ENCODE assay signal across 10 mouse cellular contexts in the genomic region with DNA sequence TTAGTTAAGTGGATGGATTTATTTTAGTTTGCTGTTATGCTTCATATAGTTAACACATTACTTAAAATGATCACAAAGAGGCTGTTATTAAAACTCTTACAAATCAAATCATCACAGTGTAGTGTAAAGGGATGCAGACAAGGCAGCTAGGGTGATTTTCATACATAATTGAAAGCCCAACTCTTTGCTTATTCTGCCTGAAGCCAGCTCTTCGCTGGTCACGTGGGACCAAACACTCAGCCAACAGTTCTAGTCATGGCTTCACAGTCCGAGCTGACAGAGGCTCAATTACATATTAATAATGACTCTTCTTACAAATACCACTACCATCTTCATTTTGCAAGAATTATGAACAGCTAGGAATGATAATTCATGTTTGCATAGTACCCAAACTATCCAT.
DNase-seq lines count a peak whose midpoint lies in the region; ATAC-seq and TF ChIP-seq lines count a peak whose summit lies in the region.
"Had no signal": no experiment of that assay in that cellular context is flagged by ENCODE, and none has a peak within 500 bp of the region (broad histone marks: within the 10 kb centered on the region; RNA-seq: fewer than 3 reads in every experiment).

No protein-coding gene starts in this region.

- no peak overlapping the region for H3K9ac ChIP-seq in kidney, postnatal 0 days (ENCODE audit: low read depth, low read length)
- no peak overlapping the region; the same call in 1 of the 2 replicates for H3K9ac ChIP-seq in limb, embryonic 14.5 days (ENCODE audit: low read depth, low read length, severe bottlenecking)

- no peak for ATAC-seq in kidney, postnatal 0 days (replicated peaks; ENCODE audit: low FRiP score, low read depth)
- no peak for ATAC-seq in limb, embryonic 14.5 days (ENCODE audit: low FRiP score, low read depth)
- no peak for ATAC-seq in frontal cortex, adult (ENCODE audit: low TSS enrichment)
- ATAC-seq: CD4-positive, CD25-positive, alpha-beta regulatory T cell, adult 4 months had no signal

- no peaks in the 10 kb centered on the region; the same call in none of the 2 replicates for H3K4me1 ChIP-seq in kidney, postnatal 0 days (replicated peaks; ENCODE audit: insufficient read depth, low read length)
- H3K4me1 ChIP-seq in cortical plate, adult 2 months (ENCODE audit: control insufficient read depth, insufficient read depth, low read length) = peaks cover 6% of the 10 kb centered on the region; the same call in 1 of the 2 replicates
- peaks cover 33% of the 10 kb centered on the region for H3K4me1 ChIP-seq in limb, embryonic 14.5 days (ENCODE audit: control insufficient read depth, insufficient read depth, low read length)

- TF ChIP-seq POLR2A in cortical plate, adult 2 months (IDR thresholded peaks at IDR 0.05; ENCODE audit: extremely low read depth, insufficient read depth, low read length) = no peak
- no peak for TF ChIP-seq POLR2A in limb, embryonic 14.5 days (IDR thresholded peaks at IDR 0.05; ENCODE audit: borderline replicate concordance, extremely low read depth, insufficient read depth, insufficient read length)

- whole genome bisulfite sequencing in kidney, postnatal 0 days = 51% methylated on average over 3 of the region's 3 CpGs
- WGBS in limb, embryonic 14.5 days = 44% methylated on average over 3 of the region's 3 CpGs

- intact Hi-C loops in gastrocnemius, postnatal 14 days (cut with DNase I; ENCODE audit: low total_unique reads) = no loop called here

- no peak overlapping the region for H3K27ac ChIP-seq in kidney, postnatal 0 days
- H3K27ac ChIP-seq in cortical plate, adult 2 months (ENCODE audit: insufficient read depth, low read length) = no peak overlapping the region
- H3K27ac ChIP-seq in limb, embryonic 14.5 days (replicated peaks; ENCODE audit: low read depth, low read length) = no peak overlapping the region

- no peaks in the 10 kb centered on the region for H3K36me3 ChIP-seq in kidney, postnatal 0 days (ENCODE audit: insufficient read depth, low read length)
- no peaks in the 10 kb centered on the region for H3K36me3 ChIP-seq in limb, embryonic 14.5 days (ENCODE audit: control insufficient read depth, insufficient read depth, low read length)

- TF ChIP-seq CTCF in kidney, postnatal 0 days (IDR thresholded peaks at IDR 0.05; ENCODE audit: low read depth) = no peak
- no peak for TF ChIP-seq CTCF in cortical plate, adult 2 months (IDR thresholded peaks at IDR 0.05; ENCODE audit: extremely low read depth, insufficient read depth, low read length)

- DNase-seq in gastrocnemius, postnatal 14 days = peak; percentile 56
- DNase-seq in gastrocnemius, adult 18-20 months (ENCODE audit: low spot score) = no peak
- DNase-seq in kidney, postnatal 0 days (ENCODE audit: low spot score) = peak; percentile 7
- DNase-seq in kidney, adult 9 months = no peak
- no peak for DNase-seq in limb, embryonic 14.5 days (ENCODE audit: low spot score)
- no peak for DNase-seq in yolk sac, embryonic 10.5 days (ENCODE audit: low spot score)
- DNase-seq: cerebellum, adult 11-12 months had no signal

- no peaks in the 10 kb centered on the region for H3K9me3 ChIP-seq in kidney, postnatal 0 days (replicated peaks; ENCODE audit: low read length)
- H3K9me3 ChIP-seq in limb, embryonic 14.5 days (ENCODE audit: control insufficient read depth, low read length) = no peaks in the 10 kb centered on the region

- H3K4me2 ChIP-seq in kidney, postnatal 0 days (ENCODE audit: low read length) = peak overlapping the region; percentile 52; the same call in 1 of the 2 replicates
- H3K4me2 ChIP-seq in limb, embryonic 14.5 days (replicated peaks; ENCODE audit: low read depth, low read length, severe bottlenecking) = peak overlapping the region; percentile 44; the same call in 1 of the 2 replicates

- no peaks in the 10 kb centered on the region for H3K27me3 ChIP-seq in kidney, postnatal 0 days (ENCODE audit: insufficient read depth, low read length)
- no peaks in the 10 kb centered on the region for H3K27me3 ChIP-seq in limb, embryonic 14.5 days (ENCODE audit: control insufficient read depth, insufficient read depth, low read length)

- no peak overlapping the region for H3K4me3 ChIP-seq in kidney, postnatal 0 days (replicated peaks; ENCODE audit: low read depth, low read length)
- H3K4me3 ChIP-seq in cortical plate, adult 2 months (ENCODE audit: insufficient read depth, low read length) = peak overlapping the region; percentile 28; the same call in 1 of the 2 replicates
- H3K4me3 ChIP-seq in limb, embryonic 14.5 days (replicated peaks; ENCODE audit: low read length) = no peak overlapping the region

Comparison
In these comparisons a context has a peak if more than half of its experiments do, and no peak if none do; other contexts are left out.
1. DNase-seq: peak in gastrocnemius, postnatal 14 days (single experiment) and kidney, postnatal 0 days (single experiment); none in gastrocnemius, adult 18-20 months (single experiment), kidney, adult 9 months (single experiment), limb, embryonic 14.5 days (single experiment) and yolk sac, embryonic 10.5 days (single experiment).